Mouse (Mus musculus) right cerebral cortex, postnatal 10 days (tissue): ENCODE measurements at regions not wholly inside any gene's neighbourhood (a gene's known extent, or its start where the extent isn't known, plus 50 kb on each side); places are given as distances from the start of the nearest gene placed in this dataset.
A peak's percentile ranks its signal among the peaks of the same experiment; 100 is the strongest.

Experiments used
- DNase-seq, 2 experiments: peaks; one replicate each; pipeline ENCODE4 v3.0.0; 2021; ENCODE audit warnings: low spot score in 2 of 2

- no peak for DNase-seq
Measured at GRCm38 (mm10) chr7:34587239-34587638, 69.3 kb downstream of the Kctd15 start.

DNA sequence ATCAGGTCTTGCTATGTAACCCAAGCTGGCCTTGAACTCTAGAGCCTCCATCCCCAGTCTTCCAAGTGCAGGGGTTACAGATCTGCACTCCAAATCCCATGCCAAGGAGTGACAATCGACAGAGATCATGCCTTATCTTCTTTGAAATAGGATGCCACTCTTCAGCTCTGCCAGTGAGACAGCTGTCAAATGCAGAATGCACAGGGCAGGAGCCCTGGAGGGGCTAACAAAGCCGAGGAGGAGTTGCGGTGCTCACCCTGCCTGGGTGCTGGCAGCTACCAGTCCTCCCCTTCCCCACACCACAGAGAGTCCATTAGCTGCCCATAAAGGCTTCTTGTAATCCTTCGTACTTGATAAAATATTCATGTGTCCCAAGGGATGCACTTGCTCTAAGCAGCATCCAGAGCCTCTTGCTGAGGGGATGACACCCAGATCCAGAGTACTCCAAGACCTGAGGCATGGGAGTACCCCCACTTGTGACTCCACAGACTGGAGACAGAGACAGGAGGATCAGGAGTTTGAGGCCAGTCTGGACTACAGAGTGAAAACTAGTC is 71.1 kb downstream of the Kctd15 start:
- DNase-seq = no peak

DNA sequence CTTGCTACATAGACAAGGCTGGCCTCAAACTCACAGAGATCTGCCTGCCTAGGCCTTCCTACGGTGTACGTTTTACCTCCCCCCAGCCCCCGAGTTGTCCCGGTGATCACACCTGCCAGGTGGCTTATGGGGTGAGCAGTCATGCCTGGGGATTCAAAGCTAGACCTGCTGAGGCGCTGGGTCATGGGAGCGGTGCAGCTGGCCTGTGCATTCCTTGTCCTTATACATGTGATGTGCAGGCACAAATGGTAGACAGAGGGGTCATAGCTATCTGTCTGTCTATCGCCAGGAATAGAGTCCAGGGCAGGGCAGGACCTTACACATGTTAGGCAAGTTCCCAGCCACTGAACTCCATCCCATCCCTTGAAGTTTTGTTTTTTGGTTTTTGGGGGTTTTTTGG is 71.7 kb downstream of the Kctd15 start:
- no peak for DNase-seq

GRCm38 (mm10) chr7:34580866-34581265 is 75.7 kb downstream of the Kctd15 start:
- DNase-seq = no peak

DNA sequence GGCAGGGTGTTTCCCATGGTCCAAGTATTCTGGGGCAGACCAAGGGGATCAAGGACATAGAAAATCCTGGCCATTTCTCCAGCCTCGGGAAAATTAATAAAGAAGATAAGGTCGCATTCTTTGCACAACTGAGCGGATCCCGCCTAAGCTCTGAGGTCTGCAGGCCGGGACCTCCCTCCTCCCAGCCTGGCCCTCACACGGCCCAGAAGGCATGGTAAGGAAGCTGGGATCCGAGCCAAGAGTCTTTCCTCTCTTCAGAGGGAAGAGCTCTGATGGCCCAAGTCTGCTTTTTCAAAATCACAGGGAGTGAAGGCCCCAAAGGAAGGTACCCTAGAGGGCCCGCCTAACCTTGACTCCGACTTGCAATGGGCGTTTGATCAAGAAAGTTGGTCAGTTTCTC is 85.2 kb downstream of the Kctd15 start:
- peak in 1 of 2 experiments; percentile 29 for DNase-seq

GRCm38 (mm10) chr7:34570114-34571065 is 86.1 kb downstream of the Kctd15 start:
- DNase-seq = peak; percentile 43

DNA sequence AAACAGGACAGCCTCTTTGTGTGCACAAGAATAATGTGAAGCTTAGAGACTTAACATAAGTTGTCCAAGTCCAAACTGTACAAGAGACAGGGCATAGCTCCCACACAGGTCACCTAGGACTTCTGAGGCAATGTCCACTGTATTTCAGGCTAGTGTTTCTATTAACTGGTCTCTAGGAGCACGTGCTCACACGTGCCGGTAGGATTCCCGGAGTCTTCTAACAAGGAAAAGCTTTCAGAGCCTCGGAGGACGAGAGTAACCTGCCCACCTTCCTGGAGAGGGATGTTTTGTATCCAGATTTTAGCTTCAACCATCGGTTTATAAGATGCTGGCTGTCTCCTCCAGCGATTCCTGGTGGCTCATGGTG is 86.8 kb downstream of the Kctd15 start:
- DNase-seq = no peak

- no peak for DNase-seq
Measured at GRCm38 (mm10) chr7:34567575-34567974, 89.0 kb downstream of the Kctd15 start.

GRCm38 (mm10) chr7:34562160-34562559 is 94.4 kb downstream of the Kctd15 start:
- no peak for DNase-seq

DNA sequence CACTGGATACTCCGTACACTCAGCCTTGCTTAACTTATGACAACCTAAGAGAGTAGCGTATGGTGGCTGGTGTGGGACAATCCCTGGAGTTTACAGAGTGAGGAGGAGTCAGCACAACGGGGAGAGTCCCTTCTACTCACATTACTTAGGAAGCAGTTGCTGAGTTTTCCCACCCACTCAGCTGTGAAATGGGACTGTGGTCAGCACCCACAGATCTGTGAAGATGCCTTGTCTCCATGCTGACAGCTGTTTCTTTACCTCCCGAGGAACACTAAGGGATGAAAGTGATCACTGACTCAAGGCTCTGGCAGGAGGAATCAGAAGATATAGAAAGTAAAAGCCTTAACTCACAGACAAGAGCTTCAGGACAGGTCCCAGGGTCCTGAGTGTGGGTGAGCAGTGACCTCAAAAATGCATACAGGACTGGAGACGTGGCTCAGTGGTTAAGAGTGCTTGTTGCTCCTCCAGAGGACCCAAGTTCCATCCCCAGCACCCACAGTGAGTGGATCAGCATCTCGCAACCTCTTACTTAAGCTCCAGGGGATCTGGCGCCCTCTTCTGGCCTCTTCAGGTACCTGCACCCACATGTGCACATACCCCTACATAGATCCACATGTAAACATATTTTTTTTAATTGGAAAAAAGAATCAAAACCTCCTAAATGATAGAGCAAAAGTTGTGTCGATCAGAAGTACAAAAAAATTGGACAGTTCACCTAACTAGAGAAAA is 97.8 kb downstream of the Kctd15 start:
- DNase-seq = no peak

DNA sequence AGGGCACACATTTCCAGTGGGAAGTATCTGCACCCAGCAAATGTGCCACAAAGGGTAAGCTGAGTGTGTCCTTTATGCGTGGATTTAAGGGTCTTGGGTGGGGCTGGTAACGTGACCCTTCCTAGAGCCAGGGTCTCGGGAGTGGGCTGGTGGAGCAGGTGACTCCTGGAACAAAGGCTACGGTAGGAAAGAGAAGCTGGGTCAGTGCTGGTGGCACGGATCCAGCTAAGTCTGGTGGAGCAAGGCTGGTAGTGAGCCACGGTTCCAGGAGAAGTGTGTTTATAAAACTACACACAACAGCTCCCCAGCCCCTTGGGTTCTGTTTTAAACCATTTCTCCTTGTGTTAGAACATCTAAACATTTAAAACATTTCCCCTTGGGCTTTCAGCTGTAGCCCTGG is 101.3 kb downstream of the Kctd15 start:
- DNase-seq = peak in 1 of 2 experiments; percentile 32

- no peak for DNase-seq
Measured at GRCm38 (mm10) chr7:34546609-34547316, 109.8 kb downstream of the Kctd15 start.

GRCm38 (mm10) chr7:34545906-34546305 is 110.6 kb downstream of the Kctd15 start:
- DNase-seq = no peak

DNA sequence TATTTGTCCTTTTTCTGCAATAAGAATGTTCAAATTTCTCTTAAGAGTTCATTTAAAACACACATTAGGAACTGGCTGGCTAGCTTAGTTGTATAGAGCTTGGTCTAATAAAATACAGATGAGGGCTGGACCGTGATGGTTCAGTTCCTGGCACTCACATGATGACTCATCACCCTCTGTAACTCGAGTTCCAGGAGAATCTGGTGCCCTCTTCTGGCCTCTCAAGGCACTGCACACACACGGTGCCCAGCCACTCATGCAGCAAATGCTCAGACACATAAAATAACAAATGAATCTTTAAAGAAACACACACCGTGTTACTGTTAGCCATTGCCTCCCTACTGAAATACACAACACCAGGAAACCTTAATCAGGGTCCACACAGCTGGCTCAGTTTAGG is 114.6 kb downstream of the Kctd15 start:
- no peak for DNase-seq

- no peak for DNase-seq
Measured at GRCm38 (mm10) chr7:34541000-34541399, 115.5 kb downstream of the Kctd15 start.

- DNase-seq = no peak
Measured at GRCm38 (mm10) chr7:34539856-34540255, 116.7 kb downstream of the Kctd15 start.

DNA sequence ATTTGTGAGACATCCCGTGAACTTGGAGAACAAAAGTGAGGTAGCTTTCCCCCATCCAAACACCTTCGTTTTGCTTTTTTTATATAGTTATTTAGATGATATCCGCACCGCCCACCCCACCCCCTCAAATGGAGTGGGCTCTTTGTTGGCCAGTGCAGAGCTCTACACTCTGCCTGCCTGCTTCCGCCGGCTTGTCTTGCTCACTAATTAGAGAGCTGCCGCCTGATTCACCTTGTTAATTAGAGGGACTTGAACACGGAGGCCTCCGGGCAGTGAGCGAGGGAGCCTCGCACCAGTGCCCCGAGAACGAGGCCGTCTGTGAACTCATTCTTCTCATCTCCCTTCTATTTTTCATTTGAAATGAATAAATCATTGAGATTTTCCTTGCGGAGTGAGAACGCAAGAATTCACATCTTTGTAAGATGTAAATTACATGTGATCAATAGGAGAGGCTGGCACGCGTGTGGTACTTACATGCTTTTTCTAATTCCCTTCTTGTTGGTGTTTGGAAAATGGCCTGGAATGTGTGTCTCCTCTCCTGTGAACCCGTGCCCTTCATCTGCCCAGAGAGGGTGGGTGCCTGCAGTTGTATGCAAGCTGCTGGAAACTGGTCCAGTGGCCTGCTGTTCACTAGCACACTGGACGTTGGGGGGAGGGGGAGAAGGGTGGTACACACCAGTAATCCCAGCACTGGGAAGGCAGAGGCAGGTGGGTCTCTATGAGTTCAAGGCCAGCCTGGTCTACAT is 118.0 kb downstream of the Kctd15 start:
- DNase-seq = no peak

DNA sequence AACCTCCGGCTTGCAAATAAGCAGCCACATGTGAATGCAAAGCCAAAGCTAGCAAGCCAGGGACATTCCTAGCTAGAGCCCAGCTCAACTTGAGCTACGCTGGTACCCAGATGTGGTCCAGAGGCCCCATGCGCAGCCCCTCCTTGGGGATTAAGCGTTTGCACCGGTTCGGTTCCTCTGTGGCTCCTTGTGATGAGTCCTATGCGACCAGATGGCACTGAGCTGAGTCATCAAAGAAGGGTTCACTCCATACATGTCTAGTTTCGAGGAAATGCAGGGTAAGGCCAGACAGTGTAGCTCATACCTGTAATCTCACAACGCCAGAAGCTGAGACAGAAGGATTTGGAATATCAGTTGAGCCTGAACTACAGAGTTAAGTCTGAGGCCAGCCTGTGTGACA is 119.4 kb downstream of the Kctd15 start:
- DNase-seq = no peak

DNA sequence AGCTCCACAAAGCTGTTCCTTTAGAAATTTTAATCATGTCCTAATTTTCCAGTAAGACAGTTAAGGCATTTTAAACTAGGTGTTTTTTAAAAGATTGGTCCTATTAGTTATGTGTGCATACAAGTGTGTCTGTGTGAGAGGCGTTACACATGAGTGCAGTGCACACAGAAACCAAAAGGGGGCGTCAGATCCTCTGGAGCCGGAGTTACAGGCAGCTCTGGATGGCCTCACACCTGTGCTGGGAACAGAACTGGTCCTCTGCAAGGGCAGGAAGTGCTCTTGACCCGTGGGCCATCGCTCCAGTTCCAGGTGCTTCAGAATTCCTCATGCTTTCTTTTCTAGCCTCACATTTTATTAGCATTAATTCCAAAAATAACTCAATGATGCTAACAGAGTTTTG is 122.3 kb downstream of the Kctd15 start:
- no peak for DNase-seq

DNA sequence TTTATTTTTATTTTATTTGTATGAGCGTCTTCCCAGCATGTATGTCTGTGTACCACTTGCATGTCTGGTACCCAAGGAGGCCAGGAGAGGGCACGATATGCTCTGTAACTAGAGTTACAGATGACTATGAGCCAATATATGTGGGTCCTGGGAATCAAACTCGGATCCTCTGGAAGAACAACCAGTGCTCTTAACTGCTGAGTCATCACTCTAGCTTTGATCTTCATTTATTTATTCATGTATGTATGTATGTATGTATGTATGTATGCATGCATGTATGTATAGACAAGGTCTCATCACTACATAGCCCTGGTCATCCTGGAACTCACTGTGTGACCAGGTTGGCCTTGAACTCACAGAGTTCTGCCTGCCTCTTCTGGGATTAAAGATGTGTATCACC is 124.9 kb downstream of the Kctd15 start:
- DNase-seq = no peak

- DNase-seq = no peak
Measured at GRCm38 (mm10) chr7:34507858-34508257, 114.7 kb upstream of the Lsm14a start.
